Mouse (Mus musculus): ENCODE results near the gene Il4ra.

The Il4ra gene

GRCm38 (mm10) chr7:125574832-125575231, 22.9 kb downstream of the Il4ra start:
- no peak for DNase-seq

GRCm38 (mm10) chr7:125575738-125576540, 24.0 kb downstream of the Il4ra start:
- DNase-seq: no peak

DNA sequence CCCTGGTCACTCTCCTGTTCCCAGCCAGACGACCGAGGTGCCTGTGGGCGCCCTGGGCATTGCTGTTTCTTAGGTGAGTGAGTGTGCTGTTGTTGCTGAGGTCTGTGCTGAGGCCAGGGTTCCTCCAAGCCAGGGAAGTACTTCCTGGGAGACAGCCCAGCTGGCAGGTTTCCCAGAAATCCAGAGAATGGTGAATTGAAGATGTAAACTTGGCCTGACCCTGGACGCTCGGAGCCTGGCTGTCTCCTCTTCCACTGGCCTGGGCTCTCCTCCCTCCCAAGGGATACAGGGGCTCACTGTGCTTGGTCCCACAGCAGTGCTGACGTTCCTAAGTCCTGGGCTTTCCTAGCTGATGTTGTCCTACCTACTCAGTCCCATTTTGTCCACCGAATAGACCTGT, 25.1 kb downstream of the Il4ra start:
- DNase-seq: peak; percentile 49

DNA sequence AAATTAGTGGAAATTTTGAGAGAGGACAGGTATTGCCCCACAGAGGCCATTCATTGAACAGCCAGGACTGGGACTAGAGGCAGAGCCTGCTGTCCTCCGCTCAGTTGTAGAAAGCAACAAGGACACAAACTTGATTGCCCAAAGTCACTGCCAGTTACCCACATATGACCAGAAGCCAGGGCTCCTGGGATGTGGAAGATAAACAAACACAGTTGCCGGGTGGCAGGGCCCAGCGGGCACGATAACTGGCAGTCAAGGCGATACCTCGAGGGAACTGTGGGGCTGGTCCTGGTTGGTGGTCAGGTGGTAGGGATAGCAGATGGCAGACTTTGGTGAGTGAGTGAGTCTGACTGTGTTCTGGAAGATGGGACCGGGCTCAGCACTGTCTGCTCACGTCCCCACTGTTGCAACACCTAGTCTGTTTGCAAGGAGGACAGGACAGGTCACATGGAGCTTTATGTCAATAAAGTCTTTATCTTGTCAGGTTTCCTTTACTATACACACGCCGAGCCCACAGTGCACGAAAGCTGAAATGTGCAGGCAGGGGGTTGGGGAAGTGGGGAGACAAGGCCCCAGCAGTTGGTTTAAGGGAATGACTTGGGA, 25.7 kb downstream of the Il4ra start:
- no peak for DNase-seq

DNA sequence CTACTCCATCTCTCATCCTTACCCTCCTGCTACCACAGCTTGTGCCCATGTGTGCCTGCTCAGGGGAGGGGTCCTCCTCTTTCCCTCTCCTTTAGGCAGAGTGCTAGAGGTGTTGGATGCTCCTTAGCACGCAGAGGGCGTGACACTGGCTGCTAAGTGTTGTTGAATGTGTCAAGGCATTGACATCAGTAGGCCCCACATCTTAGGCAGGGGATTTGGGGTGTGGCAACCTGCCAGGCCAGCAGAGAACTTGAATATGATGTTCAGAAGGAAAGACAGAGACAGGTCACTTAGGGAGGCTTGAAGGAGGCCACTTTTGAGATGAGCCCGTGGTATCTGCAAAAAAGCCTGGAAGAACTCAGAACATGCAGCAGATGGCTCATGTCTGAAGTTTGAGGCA, 26.2 kb downstream of the Il4ra start:
- DNase-seq: no peak

DNA sequence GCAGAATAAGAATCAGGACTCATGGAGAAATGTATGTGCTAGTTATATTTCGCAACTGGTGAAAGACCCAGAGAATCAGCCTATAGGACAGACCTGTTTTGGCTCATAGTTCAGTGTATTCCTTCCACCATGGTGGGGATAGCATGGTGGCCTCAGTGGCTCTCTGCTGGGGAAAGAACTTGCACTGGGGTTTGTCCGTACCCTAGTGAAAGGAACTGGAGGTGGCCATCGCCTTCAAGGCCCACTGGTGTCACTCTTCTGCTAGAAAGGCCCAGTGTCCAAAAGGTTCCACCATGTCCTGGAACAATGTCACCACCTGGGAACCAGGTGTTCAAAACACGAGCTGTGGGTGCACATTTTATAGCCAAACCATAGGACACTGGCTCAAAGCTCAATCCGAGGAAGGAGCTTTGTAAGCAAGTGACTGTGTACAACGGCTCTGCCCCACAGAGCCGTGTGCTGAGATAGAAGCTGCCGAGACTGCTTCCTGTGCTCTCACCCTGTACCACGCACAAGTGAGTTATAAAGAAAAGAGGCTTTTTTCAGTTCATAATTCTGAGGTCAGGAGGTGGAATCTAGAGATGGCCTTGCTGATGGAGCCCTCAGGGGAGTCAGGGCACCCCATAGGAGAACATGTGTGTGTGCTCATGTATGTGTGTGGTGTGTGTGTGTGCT, 27.8 kb downstream of the Il4ra start:
- no peak for DNase-seq

DNA sequence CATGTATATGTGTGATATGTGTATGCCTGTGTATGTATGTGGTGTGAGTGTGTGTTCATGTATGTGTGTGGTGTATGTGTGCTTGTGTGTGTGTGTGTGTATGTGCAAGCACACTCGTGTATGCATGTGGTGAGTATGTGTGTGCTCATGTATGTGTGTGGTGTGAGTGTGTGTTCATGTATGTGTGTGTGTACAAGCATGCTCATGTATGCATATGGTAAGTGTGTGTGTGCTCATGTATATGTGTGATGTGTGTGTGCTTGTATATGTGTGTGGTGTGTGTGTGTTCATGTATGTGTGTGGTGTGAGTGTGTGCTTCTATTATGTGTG, 28.3 kb downstream of the Il4ra start:
- DNase-seq: no peak

DNA sequence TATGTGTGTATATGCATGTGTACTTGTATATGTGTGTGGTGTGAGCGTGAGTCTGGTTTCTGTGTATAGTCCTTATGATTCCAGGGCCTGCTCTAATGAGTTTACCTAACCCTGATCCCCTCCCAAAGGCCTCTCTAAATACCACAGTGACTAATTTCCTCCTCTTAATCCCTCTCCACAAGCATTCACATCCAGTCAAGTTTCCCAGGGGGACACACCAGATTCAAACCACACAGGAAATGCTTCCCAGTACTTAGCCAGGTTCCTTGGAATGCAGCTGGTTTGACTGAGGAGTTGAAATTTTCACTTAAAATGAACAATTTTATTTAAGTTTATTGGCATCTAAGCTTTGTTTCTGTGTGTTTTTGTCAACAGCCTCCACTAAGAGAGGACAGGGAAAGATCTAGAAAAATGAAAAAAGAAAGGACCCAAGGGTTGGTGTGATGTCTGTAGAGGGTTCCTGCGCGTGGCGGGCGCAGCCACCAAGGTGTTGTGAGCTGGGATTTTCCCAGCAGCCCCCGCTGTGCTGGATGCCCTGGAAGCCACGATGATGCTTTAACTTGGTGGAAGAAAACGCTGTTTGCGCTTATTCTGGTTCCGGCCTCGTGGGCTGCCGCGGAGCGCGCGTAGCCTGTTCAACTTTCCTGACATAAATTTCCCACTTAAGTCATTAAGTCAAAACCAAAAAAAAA, 28.9 kb downstream of the Il4ra start:
- no peak for DNase-seq

DNA sequence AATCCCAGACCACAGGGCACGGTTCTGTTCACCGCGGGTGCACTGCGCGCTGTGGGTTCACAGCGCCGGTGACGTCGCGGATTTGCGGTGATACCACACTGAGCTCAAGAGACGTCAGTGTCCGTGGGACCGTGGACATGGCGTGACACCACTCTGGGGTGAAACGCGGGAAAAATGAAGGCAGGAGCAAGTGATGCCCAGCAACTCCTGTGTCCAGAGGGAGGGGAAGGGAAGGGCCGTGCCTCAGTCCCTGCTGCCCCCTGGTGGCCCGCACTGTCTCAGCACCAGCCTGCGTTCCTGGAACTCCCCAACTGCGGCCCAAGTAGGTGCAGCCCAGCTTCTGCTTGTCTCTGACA, 29.4 kb downstream of the Il4ra start:
- peak; percentile 90 for DNase-seq

DNA sequence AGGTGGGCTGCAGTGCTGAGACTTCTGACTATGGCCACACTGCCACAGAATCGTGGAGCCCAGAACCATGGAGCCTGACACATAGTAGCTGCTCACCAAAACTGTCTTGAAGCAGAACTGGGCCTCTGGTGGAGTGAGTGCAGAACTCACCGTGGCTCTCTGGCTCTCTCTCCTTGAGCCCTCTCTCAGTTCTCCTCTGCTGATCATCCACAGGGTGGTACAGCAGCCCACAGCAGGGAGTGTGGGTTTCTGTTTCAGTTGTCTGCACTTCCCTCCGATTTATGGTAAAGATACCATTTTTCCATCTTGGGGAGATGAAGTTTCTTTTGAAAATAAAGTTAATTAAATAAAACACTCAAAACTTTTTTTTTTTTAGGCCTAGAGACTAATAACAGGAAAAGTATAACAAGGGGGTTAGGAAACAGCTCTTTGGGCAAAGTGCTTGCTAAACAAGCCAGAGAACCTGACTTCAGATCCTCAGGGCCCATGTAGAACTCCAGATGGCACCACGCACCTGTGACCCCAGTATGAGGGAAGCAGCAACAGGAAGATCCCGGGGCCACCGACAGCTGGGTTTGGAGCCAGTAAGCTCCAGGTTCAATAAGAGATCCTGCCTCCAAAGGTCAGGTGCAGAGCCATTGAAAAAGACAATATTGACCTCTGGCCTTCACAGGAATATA, 31.5 kb downstream of the Il4ra start:
- no peak for DNase-seq

DNA sequence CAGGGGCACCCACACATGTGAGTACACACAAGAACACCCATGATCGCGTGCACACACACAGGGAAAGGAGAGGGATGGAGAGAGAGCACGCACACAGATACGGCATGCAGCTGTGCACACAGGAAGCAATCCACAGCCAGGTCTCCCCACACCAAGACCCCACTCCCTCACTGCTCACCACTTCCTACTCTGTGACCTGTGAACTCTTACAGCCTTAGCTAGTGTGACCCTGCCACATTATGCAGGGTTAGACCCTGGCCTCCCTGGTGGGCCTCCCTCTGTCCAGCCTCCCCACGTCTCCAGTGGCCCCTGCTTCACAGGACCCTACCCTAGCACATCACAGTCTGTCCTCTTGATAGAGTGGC, 32.1 kb downstream of the Il4ra start:
- no peak for DNase-seq

DNA sequence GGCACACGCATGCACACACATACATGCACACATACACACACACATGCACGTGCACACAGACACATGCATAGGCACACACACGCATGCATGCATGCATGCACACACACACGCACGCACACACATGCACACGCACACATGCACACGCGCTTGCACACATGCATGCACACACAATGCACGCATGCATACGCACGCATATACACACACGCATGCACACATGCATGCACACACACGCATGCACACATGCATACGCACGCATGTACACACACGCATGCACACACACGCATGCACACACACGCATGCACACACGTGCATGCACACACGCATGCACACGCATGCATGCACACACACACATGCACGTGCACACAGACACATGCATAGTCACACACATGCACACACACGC, 34.4 kb downstream of the Il4ra start:
- DNase-seq: no peak

DNA sequence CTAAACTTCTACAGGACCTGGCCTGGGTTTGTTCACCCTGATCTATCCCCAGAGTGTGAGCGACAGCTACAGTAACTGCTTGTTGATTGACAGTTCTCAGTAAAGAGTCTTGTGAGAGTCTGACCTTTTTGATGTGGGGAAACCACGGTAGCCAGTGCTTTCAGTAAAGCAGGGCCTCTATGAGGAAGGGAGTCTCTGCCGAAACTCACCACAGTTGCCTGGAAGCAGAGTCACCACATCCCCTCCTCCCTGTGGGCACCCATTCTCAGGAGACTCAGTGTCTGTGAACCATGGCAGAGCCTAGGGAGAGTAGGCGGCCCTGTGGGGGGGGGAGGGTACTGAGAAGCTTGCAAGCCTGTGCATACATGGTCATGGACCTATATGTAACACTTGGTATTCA, 36.8 kb downstream of the Il4ra start:
- DNase-seq: no peak

- no peak for DNase-seq
These were observed 38.0 kb downstream of the Il4ra start for GRCm38 (mm10) chr7:125589896-125590295.

GRCm38 (mm10) chr7:125593831-125594230, 41.9 kb downstream of the Il4ra start:
- DNase-seq: no peak

- DNase-seq: no peak
These were observed 44.5 kb downstream of the Il4ra start for GRCm38 (mm10) chr7:125596406-125596805.

GRCm38 (mm10) chr7:125597083-125597482, 45.2 kb downstream of the Il4ra start:
- DNase-seq: no peak

DNA sequence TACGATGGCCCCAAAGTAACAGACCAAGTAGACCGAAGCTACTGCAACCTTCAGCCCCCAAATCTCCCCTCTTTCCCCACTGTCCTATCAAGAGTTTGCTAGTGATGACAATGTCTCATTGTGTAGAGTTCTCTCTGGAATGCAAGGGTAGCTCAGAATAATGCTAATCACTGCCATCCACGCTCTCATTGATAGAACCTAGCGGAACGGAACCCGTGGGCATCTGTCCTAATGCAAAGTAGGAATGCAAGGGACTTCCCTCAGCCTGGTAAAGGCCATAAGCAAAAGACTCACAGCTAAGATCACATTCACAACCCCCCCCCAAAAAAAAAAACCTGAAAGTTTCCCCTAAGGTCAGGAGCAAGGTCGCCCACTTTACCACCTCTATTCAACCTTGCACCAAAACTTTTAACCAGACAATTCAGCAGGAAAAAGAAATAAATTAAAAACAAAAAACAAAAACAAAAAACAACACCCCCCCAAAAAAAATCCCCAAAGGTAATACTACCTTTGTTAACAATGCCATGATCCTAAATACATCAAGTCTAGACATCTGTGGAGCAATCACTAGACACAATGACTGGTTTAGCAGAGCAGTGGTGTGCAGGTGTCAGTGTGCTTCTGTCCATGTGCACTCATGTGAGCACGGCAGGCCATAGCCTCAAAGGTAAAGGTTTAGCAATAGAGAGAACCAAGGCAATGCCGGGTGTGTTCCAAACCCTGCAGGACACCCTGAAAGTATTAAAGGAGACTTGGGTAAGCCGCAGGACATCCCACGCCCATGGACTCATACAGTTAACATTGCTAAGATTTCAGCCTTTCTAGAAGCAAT, 45.8 kb downstream of the Il4ra start:
- no peak for DNase-seq

- DNase-seq: no peak
These were observed 47.6 kb downstream of the Il4ra start for GRCm38 (mm10) chr7:125599373-125599973.

DNA sequence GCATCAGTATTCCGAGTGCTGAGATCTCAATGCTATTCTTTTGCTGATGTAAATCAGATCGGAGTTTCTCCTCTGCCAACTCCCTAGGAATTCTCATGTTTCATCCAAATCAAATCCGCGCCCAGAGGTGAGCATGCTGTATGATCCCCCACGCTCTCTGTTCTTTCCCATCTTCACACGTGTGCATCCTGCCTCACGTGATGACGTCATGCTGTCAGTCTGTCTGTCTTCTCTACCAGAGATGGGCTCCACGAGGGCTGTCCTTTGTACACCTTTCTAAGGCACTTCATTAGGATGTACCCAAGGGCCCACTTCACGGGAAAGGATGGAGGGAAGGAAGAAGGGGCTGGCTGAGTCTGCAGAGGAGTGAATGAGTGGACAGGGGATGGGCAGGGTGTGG, 48.2 kb downstream of the Il4ra start:
- DNase-seq: no peak

GRCm38 (mm10) chr7:125600612-125601279, 48.8 kb downstream of the Il4ra start:
- no peak for DNase-seq

Data from right cerebral cortex, postnatal 4 days (tissue).